Comparison of ENCODE assay signal across 17 mouse cellular contexts in the genomic region with DNA sequence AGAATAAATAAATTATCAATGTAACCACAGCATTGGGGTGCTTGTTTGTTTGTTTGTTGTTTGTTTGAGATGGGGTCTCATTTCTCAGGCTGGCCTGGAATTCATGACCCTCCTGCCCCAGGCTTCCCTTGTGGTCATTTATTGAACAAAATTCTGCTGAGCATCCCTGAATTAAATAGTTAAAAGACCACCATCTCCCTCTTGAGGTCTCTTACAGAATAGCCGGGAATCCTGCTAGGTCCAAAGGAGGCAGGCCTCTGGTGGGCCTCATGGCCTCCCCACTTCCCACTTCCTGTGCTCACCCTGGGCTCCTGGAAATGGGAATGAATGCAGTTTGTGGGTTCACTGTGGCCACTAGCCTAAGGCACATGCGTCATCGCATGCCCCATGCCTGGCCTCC. TPM values are rescaled to one million over a fixed set of nuclear protein-coding genes. Genes with fewer than 3 reads are reported as not detected.
DNase-seq lines count a peak whose midpoint lies in the region; ATAC-seq and TF ChIP-seq lines count a peak whose summit lies in the region.
"Had no signal": no experiment of that assay in that cellular context is flagged by ENCODE, and none has a peak within 500 bp of the region (broad histone marks: within the 10 kb centered on the region; RNA-seq: fewer than 3 reads in every experiment).

No protein-coding gene starts in this region.

- dilution Hi-C loops in CH12.LX (cut with MboI; ENCODE audit: extremely low pct_ligation_motif_present, extremely low pct_unique_long_range_greater_than_20kb, low sequenced_read_pairs): no loop called here

- peak; percentile 35 for TF ChIP-seq RAD21 in CH12.LX (IDR thresholded peaks at IDR 0.05; ENCODE audit: low read depth, low read length)

- no peak overlapping the region for H3K27ac ChIP-seq in forebrain, embryonic 14.5 days (ENCODE audit: low read depth, low read length)
- no peak overlapping the region for H3K27ac ChIP-seq in forebrain, embryonic 11.5 days (ENCODE audit: low read depth, low read length)
- H3K27ac ChIP-seq in kidney, postnatal 0 days: no peak overlapping the region
- H3K27ac ChIP-seq in kidney, adult 2 months (ENCODE audit: insufficient read depth, low read depth, low read length): no peak overlapping the region
- no peak overlapping the region for H3K27ac ChIP-seq in CH12.LX (ENCODE audit: insufficient read depth, low read depth)
- H3K27ac ChIP-seq in limb, embryonic 13.5 days: no peak overlapping the region
- H3K27ac ChIP-seq: heart, embryonic 15.5 days; left cerebral cortex, adult 2 months had no signal

- no peaks in the 10 kb centered on the region; the same call in 1 of the 2 replicates for H3K4me1 ChIP-seq in forebrain, embryonic 14.5 days (ENCODE audit: control insufficient read depth, insufficient read depth, low read length)
- no peaks in the 10 kb centered on the region for H3K4me1 ChIP-seq in forebrain, embryonic 11.5 days (replicated peaks; ENCODE audit: control insufficient read depth, insufficient read depth, low read length)
- peaks cover 7% of the 10 kb centered on the region; the same call in 1 of the 2 replicates for H3K4me1 ChIP-seq in kidney, postnatal 0 days (replicated peaks; ENCODE audit: insufficient read depth, low read length)
- H3K4me1 ChIP-seq in kidney, adult 2 months (ENCODE audit: control insufficient read depth, insufficient read depth, low read length): peaks cover 6% of the 10 kb centered on the region; the same call in 1 of the 2 replicates
- H3K4me1 ChIP-seq in CH12.LX (ENCODE audit: control insufficient read depth in 1 of 2, insufficient read depth in 2 of 2): no peaks in the 10 kb centered on the region
- peaks cover 10% of the 10 kb centered on the region; the same call in 1 of the 2 replicates for H3K4me1 ChIP-seq in limb, embryonic 13.5 days
- H3K4me1 ChIP-seq: heart, embryonic 15.5 days had no signal

- H3K9ac ChIP-seq in forebrain, embryonic 14.5 days (ENCODE audit: low read length): no peak overlapping the region
- H3K9ac ChIP-seq in forebrain, embryonic 11.5 days (ENCODE audit: low read length): no peak overlapping the region
- no peak overlapping the region for H3K9ac ChIP-seq in kidney, postnatal 0 days (ENCODE audit: low read depth, low read length)
- H3K9ac ChIP-seq in CH12.LX (ENCODE audit: insufficient read depth, low read depth): no peak overlapping the region
- H3K9ac ChIP-seq in limb, embryonic 13.5 days: peak overlapping the region; percentile 31; the same call in 1 of the 2 replicates
- H3K9ac ChIP-seq: heart, embryonic 15.5 days had no signal

- TF ChIP-seq EP300 in CH12.LX (IDR thresholded peaks at IDR 0.05; ENCODE audit: low read length): no peak

- in situ Hi-C loops in CH12.LX (cut with MboI; ENCODE audit: low pct_ligation_motif_present, low pct_unique_long_range_greater_than_20kb, low sequenced_read_pairs): no loop called here

- 0 out of 2 replicates have a peak, but pooled peaks cover 1% of the 10 kb centered on the region for H3K27me3 ChIP-seq in forebrain, embryonic 14.5 days (replicated peaks; ENCODE audit: control insufficient read depth, insufficient read depth, low read length)
- no peaks in the 10 kb centered on the region for H3K27me3 ChIP-seq in forebrain, embryonic 11.5 days (ENCODE audit: control insufficient read depth, insufficient read depth, low read length)
- no peaks in the 10 kb centered on the region for H3K27me3 ChIP-seq in kidney, postnatal 0 days (ENCODE audit: insufficient read depth, low read length)
- no peaks in the 10 kb centered on the region for H3K27me3 ChIP-seq in kidney, adult 2 months (replicated peaks; ENCODE audit: control insufficient read depth, insufficient read depth, low read length)
- peaks cover 39% of the 10 kb centered on the region for H3K27me3 ChIP-seq in CH12.LX (replicated peaks)
- no peaks in the 10 kb centered on the region for H3K27me3 ChIP-seq in limb, embryonic 13.5 days
- H3K27me3 ChIP-seq: heart, embryonic 15.5 days had no signal

- 64% methylated on average over 3 of the region's 3 CpGs for WGBS in forebrain, embryonic 14.5 days
- WGBS in forebrain, embryonic 11.5 days: 67% methylated on average over 3 of the region's 3 CpGs
- WGBS in kidney, postnatal 0 days: 44% methylated on average over 3 of the region's 3 CpGs
- WGBS in kidney, adult 2 months: 77% methylated on average over 3 of the region's 3 CpGs
- 56% methylated on average over 3 of the region's 3 CpGs for WGBS in limb, embryonic 13.5 days

- ATAC-seq in forebrain, embryonic 14.5 days: no peak
- ATAC-seq in forebrain, embryonic 11.5 days (replicated peaks; ENCODE audit: low FRiP score): no peak
- ATAC-seq in kidney, postnatal 0 days (replicated peaks; ENCODE audit: low FRiP score, low read depth): no peak
- no peak for ATAC-seq in limb, embryonic 13.5 days (ENCODE audit: low FRiP score, low read depth)
- no peak for ATAC-seq in megakaryocyte, adult 5-6 weeks (ENCODE audit: poor library complexity, severe bottlenecking)

- no peak overlapping the region for H3K4me3 ChIP-seq in forebrain, embryonic 14.5 days (ENCODE audit: low read depth, low read length)
- H3K4me3 ChIP-seq in forebrain, embryonic 11.5 days (ENCODE audit: low read depth, low read length): no peak overlapping the region
- H3K4me3 ChIP-seq in kidney, postnatal 0 days (replicated peaks; ENCODE audit: low read depth, low read length): no peak overlapping the region
- H3K4me3 ChIP-seq in kidney, adult 2 months (ENCODE audit: insufficient read depth, low read depth, low read length): no peak overlapping the region
- H3K4me3 ChIP-seq in CH12.LX (replicated peaks in 1 of 3; ENCODE audit: low read depth in 2 of 3, low read length in 2 of 3, poor library complexity in 1 of 3): no peak overlapping the region
- H3K4me3 ChIP-seq in limb, embryonic 13.5 days: no peak overlapping the region
- H3K4me3 ChIP-seq: erythroblast, embryonic 14.5 days; heart, embryonic 15.5 days; left cerebral cortex, adult 2 months had no signal

- H3K9me3 ChIP-seq in forebrain, embryonic 14.5 days (replicated peaks; ENCODE audit: control insufficient read depth, low read length): no peaks in the 10 kb centered on the region
- H3K9me3 ChIP-seq in forebrain, embryonic 11.5 days (ENCODE audit: control insufficient read depth, low read length): no peaks in the 10 kb centered on the region
- H3K9me3 ChIP-seq in kidney, postnatal 0 days (replicated peaks; ENCODE audit: low read length): no peaks in the 10 kb centered on the region
- H3K9me3 ChIP-seq in CH12.LX (replicated peaks; ENCODE audit: low read length): no peaks in the 10 kb centered on the region
- no peaks in the 10 kb centered on the region for H3K9me3 ChIP-seq in limb, embryonic 13.5 days
- H3K9me3 ChIP-seq: heart, embryonic 15.5 days had no signal

- no peak for TF ChIP-seq POLR2A in kidney, adult 2 months (IDR thresholded peaks at IDR 0.05; ENCODE audit: low read depth, low read length)
- TF ChIP-seq POLR2A in CH12.LX (IDR thresholded peaks at IDR 0.05; ENCODE audit: low read depth, low read length): no peak

- H3K36me3 ChIP-seq in forebrain, embryonic 14.5 days (ENCODE audit: control insufficient read depth, insufficient read depth, low read length): no peaks in the 10 kb centered on the region
- no peaks in the 10 kb centered on the region for H3K36me3 ChIP-seq in forebrain, embryonic 11.5 days (ENCODE audit: control insufficient read depth, insufficient read depth, low read length)
- H3K36me3 ChIP-seq in kidney, postnatal 0 days (ENCODE audit: insufficient read depth, low read length): no peaks in the 10 kb centered on the region
- no peaks in the 10 kb centered on the region for H3K36me3 ChIP-seq in kidney, adult 2 months (ENCODE audit: control insufficient read depth, insufficient read depth, low read length)
- no peaks in the 10 kb centered on the region for H3K36me3 ChIP-seq in CH12.LX (replicated peaks in 1 of 2; ENCODE audit: control insufficient read depth in 1 of 2, insufficient read depth in 1 of 2, low read length in 1 of 2)
- H3K36me3 ChIP-seq in limb, embryonic 13.5 days: no peaks in the 10 kb centered on the region
- H3K36me3 ChIP-seq: heart, embryonic 15.5 days had no signal

- H3K79me2 ChIP-seq in CH12.LX (replicated peaks; ENCODE audit: control insufficient read depth, extremely low read depth, insufficient read depth, poor library complexity, severe bottlenecking): no peaks in the 10 kb centered on the region

- peak; percentile 36 for DNase-seq in forebrain, embryonic 14.5 days (ENCODE audit: low spot score)
- no peak for DNase-seq in forebrain, embryonic 11.5 days (ENCODE audit: low spot score)
- DNase-seq in kidney, postnatal 0 days (ENCODE audit: low spot score): peak; percentile 82
- DNase-seq in kidney, adult 2 months: no peak
- DNase-seq in CH12.LX (ENCODE audit: extremely low read depth): no peak
- no peak for DNase-seq in urinary bladder, postnatal 36 days (ENCODE audit: low spot score in 2 of 2)
- DNase-seq: B cell, adult 2 months; cerebellum, adult 11-12 months; liver; lung, postnatal 10 days; thymus, postnatal 4 days had no signal

- peak; percentile 56 for TF ChIP-seq CTCF in kidney, postnatal 0 days (IDR thresholded peaks at IDR 0.05; ENCODE audit: low read depth)
- no peak for TF ChIP-seq CTCF in kidney, adult 2 months (conservative IDR thresholded peaks at IDR 0.05; ENCODE audit: insufficient read depth, insufficient read length, low read depth, low read length)
- TF ChIP-seq CTCF in CH12.LX (conservative IDR thresholded peaks at IDR 0.05 in 1 of 2, IDR thresholded peaks at IDR 0.05 in 1 of 2; ENCODE audit: low read depth in 2 of 2, low read length in 2 of 2): peak in 1 of 2 experiments; percentile 45; a peak in 2 of 4 replicates

- H3K4me2 ChIP-seq in forebrain, embryonic 14.5 days (ENCODE audit: low read length): no peak overlapping the region
- H3K4me2 ChIP-seq in forebrain, embryonic 11.5 days (ENCODE audit: low read depth, low read length, severe bottlenecking): no peak overlapping the region
- no peak overlapping the region for H3K4me2 ChIP-seq in kidney, postnatal 0 days (ENCODE audit: low read length)
- H3K4me2 ChIP-seq in CH12.LX (ENCODE audit: insufficient read depth, low read depth, poor library complexity, severe bottlenecking): no peak overlapping the region
- no peak overlapping the region for H3K4me2 ChIP-seq in limb, embryonic 13.5 days (replicated peaks)
- H3K4me2 ChIP-seq: heart, embryonic 15.5 days; midbrain, embryonic 11.5 days had no signal

RNA-seq across cellular contexts. Expression of a gene that starts 9.4 kb away (rescaled TPM):
- 155 and 238 TPM in 2 replicates for polyA plus RNA-seq in forebrain, embryonic 14.5 days (2014; fragmentation: Nextera tagmentation; extraction: Ambion mirVana)
- 349 and 396 TPM in 2 replicates for polyA plus RNA-seq in forebrain, embryonic 11.5 days (2014; fragmentation: Nextera tagmentation; extraction: Ambion mirVana)
- polyA plus RNA-seq in kidney, postnatal 0 days (2015; fragmentation: Nextera tagmentation; extraction: Ambion mirVana): 522 and 524 TPM in 2 replicates
- polyA plus RNA-seq in kidney, adult 2 months (2012; rRNA removed): 123 and 145 TPM in 2 replicates
- total RNA-seq in CH12.LX (2012; rRNA removed) (70.6 and 100 TPM in 2 replicates), CH12.LX (2014; rRNA removed) (15.9 TPM in 2 replicates)
- 11.9 and 12.5 TPM in 2 replicates for polyA plus RNA-seq in CH12.LX (2012; ENCODE audit: insufficient read length, low read depth)
- 558 and 589 TPM in 2 replicates for polyA plus RNA-seq in limb, embryonic 13.5 days (2015; fragmentation: Nextera tagmentation; extraction: Ambion mirVana)
- 47.9 and 51.3 TPM in 2 replicates for total RNA-seq in megakaryocyte, adult 5-6 weeks (2015)
- total RNA-seq in megakaryocyte, adult 5-6 weeks (2017): 87.2 and 90.0 TPM in 2 replicates

RNA-seq across cellular contexts. Expression of a gene that starts 22.8 kb away (rescaled TPM):
- not detected in 2 replicates for polyA plus RNA-seq in forebrain, embryonic 14.5 days (2014; fragmentation: Nextera tagmentation; extraction: Ambion mirVana)
- polyA plus RNA-seq in forebrain, embryonic 11.5 days (2014; fragmentation: Nextera tagmentation; extraction: Ambion mirVana): not detected in 2 replicates
- polyA plus RNA-seq in kidney, postnatal 0 days (2015; fragmentation: Nextera tagmentation; extraction: Ambion mirVana): 0.13 and 0.24 TPM in 2 replicates
- polyA plus RNA-seq in kidney, adult 2 months (2012; rRNA removed): 0.64 and 1.2 TPM in 2 replicates
- 1.6 TPM in 2 replicates for total RNA-seq in CH12.LX (2012; rRNA removed)
- total RNA-seq in CH12.LX (2014; rRNA removed): 0.70 and 0.90 TPM in 2 replicates
- 0.75 and 1.2 TPM in 2 replicates for polyA plus RNA-seq in CH12.LX (2012; ENCODE audit: insufficient read length, low read depth)
- polyA plus RNA-seq in limb, embryonic 13.5 days (2015; fragmentation: Nextera tagmentation; extraction: Ambion mirVana): not detected in 2 replicates
- not detected in 2 replicates for total RNA-seq in megakaryocyte, adult 5-6 weeks (2015)
- total RNA-seq in megakaryocyte, adult 5-6 weeks (2017): not detected in 2 replicates
- polyA plus RNA-seq: erythroblast, embryonic 14.5 days; heart, embryonic 15.5 days; midbrain, embryonic 11.5 days had no signal

RNA-seq across cellular contexts. Expression of a gene that starts 43.8 kb away (rescaled TPM):
- polyA plus RNA-seq in forebrain, embryonic 14.5 days (2014; fragmentation: Nextera tagmentation; extraction: Ambion mirVana): 51.3 and 53.3 TPM in 2 replicates
- polyA plus RNA-seq in forebrain, embryonic 11.5 days (2014; fragmentation: Nextera tagmentation; extraction: Ambion mirVana): 61.6 and 67.1 TPM in 2 replicates
- 42.5 and 42.6 TPM in 2 replicates for polyA plus RNA-seq in kidney, postnatal 0 days (2015; fragmentation: Nextera tagmentation; extraction: Ambion mirVana)
- polyA plus RNA-seq in kidney, adult 2 months (2012; rRNA removed): 38.9 and 52.2 TPM in 2 replicates
- total RNA-seq in CH12.LX (2012; rRNA removed) (37.1 and 38.6 TPM in 2 replicates), CH12.LX (2014; rRNA removed) (23.1 and 26.4 TPM in 2 replicates)
- polyA plus RNA-seq in CH12.LX (2012; ENCODE audit: insufficient read length, low read depth): 21.8 and 22.8 TPM in 2 replicates
- polyA plus RNA-seq in limb, embryonic 13.5 days (2015; fragmentation: Nextera tagmentation; extraction: Ambion mirVana): 51.9 and 52.8 TPM in 2 replicates
- total RNA-seq in megakaryocyte, adult 5-6 weeks (2015): 13.5 and 14.3 TPM in 2 replicates
- 10.3 and 11.2 TPM in 2 replicates for total RNA-seq in megakaryocyte, adult 5-6 weeks (2017)

RNA-seq across cellular contexts. Expression of a gene that starts 56.1 kb away (rescaled TPM):
- 191 and 209 TPM in 2 replicates for polyA plus RNA-seq in forebrain, embryonic 14.5 days (2014; fragmentation: Nextera tagmentation; extraction: Ambion mirVana)
- 245 and 254 TPM in 2 replicates for polyA plus RNA-seq in forebrain, embryonic 11.5 days (2014; fragmentation: Nextera tagmentation; extraction: Ambion mirVana)
- 199 and 218 TPM in 2 replicates for polyA plus RNA-seq in kidney, postnatal 0 days (2015; fragmentation: Nextera tagmentation; extraction: Ambion mirVana)
- 172 and 183 TPM in 2 replicates for polyA plus RNA-seq in kidney, adult 2 months (2012; rRNA removed)
- total RNA-seq in CH12.LX (2012; rRNA removed) (323 and 347 TPM in 2 replicates), CH12.LX (2014; rRNA removed) (379 and 392 TPM in 2 replicates)
- polyA plus RNA-seq in CH12.LX (2012; ENCODE audit: insufficient read length, low read depth): 303 and 306 TPM in 2 replicates
- 221 and 229 TPM in 2 replicates for polyA plus RNA-seq in limb, embryonic 13.5 days (2015; fragmentation: Nextera tagmentation; extraction: Ambion mirVana)
- 110 and 116 TPM in 2 replicates for total RNA-seq in megakaryocyte, adult 5-6 weeks (2015)
- 153 and 155 TPM in 2 replicates for total RNA-seq in megakaryocyte, adult 5-6 weeks (2017)

Comparison
In these comparisons a context has a peak if more than half of its experiments do, and no peak if none do; other contexts are left out.
1. DNase-seq: peak in forebrain, embryonic 14.5 days (single experiment) and kidney, postnatal 0 days (single experiment); none in forebrain, embryonic 11.5 days (single experiment), kidney, adult 2 months (single experiment), CH12.LX (single experiment) and urinary bladder, postnatal 36 days (0 of 2).